13 mouse cellular contexts compared by ENCODE assay signal in the genomic region with DNA sequence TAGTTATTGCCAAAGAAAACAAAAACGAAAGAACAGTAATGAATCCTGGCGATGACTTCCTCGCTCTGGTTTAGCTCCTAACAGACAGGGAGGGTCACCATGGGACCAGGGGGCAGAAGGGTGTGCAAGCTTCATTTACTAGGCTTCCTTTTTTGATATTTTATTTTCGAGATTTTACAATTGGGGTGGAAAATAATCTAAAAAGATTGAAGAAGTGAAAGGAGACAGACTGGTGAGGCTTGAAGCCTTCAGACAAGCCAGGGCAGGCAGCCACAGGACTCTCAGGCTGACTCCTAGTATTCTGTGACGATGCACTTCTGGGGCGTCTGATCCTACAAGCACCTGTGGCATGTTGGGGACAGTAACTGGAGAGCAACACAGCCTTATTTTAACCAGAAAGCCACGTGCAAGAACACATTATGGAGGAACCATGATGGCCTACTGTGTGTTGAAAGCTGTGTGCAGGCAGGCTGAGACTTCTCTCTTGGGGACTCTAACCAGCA.
DNase-seq lines count a peak whose midpoint lies in the region; ATAC-seq and TF ChIP-seq lines count a peak whose summit lies in the region.
"Had no signal": no experiment of that assay in that cellular context is flagged by ENCODE, and none has a peak within 500 bp of the region (broad histone marks: within the 10 kb centered on the region; RNA-seq: fewer than 3 reads in every experiment).

No protein-coding gene starts in this region.

- no peaks in the 10 kb centered on the region for H3K27me3 ChIP-seq in heart, embryonic 11.5 days (ENCODE audit: control insufficient read depth, insufficient read depth, low read length)
- H3K27me3 ChIP-seq in kidney, embryonic 15.5 days = no peaks in the 10 kb centered on the region
- no peaks in the 10 kb centered on the region for H3K27me3 ChIP-seq in CH12.LX (replicated peaks)
- H3K27me3 ChIP-seq in limb, embryonic 12.5 days = no peaks in the 10 kb centered on the region
- H3K27me3 ChIP-seq: lung, embryonic 15.5 days had no signal

- no peak for TF ChIP-seq CTCF in CH12.LX (conservative IDR thresholded peaks at IDR 0.05 in 1 of 2, IDR thresholded peaks at IDR 0.05 in 1 of 2; ENCODE audit: low read depth in 2 of 2, low read length in 2 of 2)

- TF ChIP-seq EP300 in CH12.LX (IDR thresholded peaks at IDR 0.05; ENCODE audit: low read length) = peak; percentile 60

- 72% methylated on average over 7 of the region's 7 CpGs for WGBS in heart, embryonic 11.5 days (ENCODE audit: insufficient replicate concordance)
- 47% methylated on average over 7 of the region's 7 CpGs for WGBS in kidney, embryonic 15.5 days
- WGBS in limb, embryonic 12.5 days = 64% methylated on average over 7 of the region's 7 CpGs

- no peak for TF ChIP-seq POLR2A in CH12.LX (IDR thresholded peaks at IDR 0.05; ENCODE audit: low read depth, low read length)

- in situ Hi-C loops in CH12.LX (cut with MboI; ENCODE audit: low pct_ligation_motif_present, low pct_unique_long_range_greater_than_20kb, low sequenced_read_pairs) = no loop called here

- no peak overlapping the region for H3K9ac ChIP-seq in heart, embryonic 11.5 days (ENCODE audit: low read depth, low read length)
- H3K9ac ChIP-seq in kidney, embryonic 15.5 days = no peak overlapping the region
- no peak overlapping the region for H3K9ac ChIP-seq in CH12.LX (ENCODE audit: insufficient read depth, low read depth)
- no peak overlapping the region for H3K9ac ChIP-seq in limb, embryonic 12.5 days (replicated peaks)
- H3K9ac ChIP-seq: lung, embryonic 15.5 days had no signal

- no peaks in the 10 kb centered on the region for H3K9me3 ChIP-seq in heart, embryonic 11.5 days (replicated peaks; ENCODE audit: control insufficient read depth, low read length)
- H3K9me3 ChIP-seq in kidney, embryonic 15.5 days (replicated peaks) = no peaks in the 10 kb centered on the region
- peaks cover 7% of the 10 kb centered on the region for H3K9me3 ChIP-seq in CH12.LX (replicated peaks; ENCODE audit: low read length)
- no peaks in the 10 kb centered on the region for H3K9me3 ChIP-seq in limb, embryonic 12.5 days
- H3K9me3 ChIP-seq: lung, embryonic 15.5 days had no signal

- TF ChIP-seq RAD21 in CH12.LX (IDR thresholded peaks at IDR 0.05; ENCODE audit: low read depth, low read length) = no peak

- no peak overlapping the region for H3K4me2 ChIP-seq in heart, embryonic 11.5 days
- H3K4me2 ChIP-seq in kidney, embryonic 15.5 days = no peak overlapping the region
- H3K4me2 ChIP-seq in CH12.LX (ENCODE audit: insufficient read depth, low read depth, poor library complexity, severe bottlenecking) = peak overlapping the region; percentile 32
- no peak overlapping the region for H3K4me2 ChIP-seq in limb, embryonic 12.5 days
- H3K4me2 ChIP-seq: lung, embryonic 15.5 days had no signal

- H3K79me2 ChIP-seq in CH12.LX (replicated peaks; ENCODE audit: control insufficient read depth, extremely low read depth, insufficient read depth, poor library complexity, severe bottlenecking) = no peaks in the 10 kb centered on the region

- ATAC-seq in heart, embryonic 11.5 days (replicated peaks; ENCODE audit: insufficient number of reproducible peaks, low FRiP score, low TSS enrichment) = no peak
- no peak for ATAC-seq in kidney, embryonic 15.5 days (replicated peaks; ENCODE audit: low FRiP score)
- no peak for ATAC-seq in limb, embryonic 12.5 days (ENCODE audit: insufficient number of reproducible peaks, insufficient read depth, low FRiP score, low TSS enrichment, low read depth)
- no peak for ATAC-seq in activated CD4-positive, CD25-positive, alpha-beta regulatory T cell, adult 4 months

- no peak for DNase-seq in heart, postnatal 4 days
- no peak for DNase-seq in kidney, postnatal 14 days
- DNase-seq in CH12.LX (ENCODE audit: extremely low read depth) = peak; percentile 82
- DNase-seq in Muller cell, postnatal 12 days (ENCODE audit: inconsistent ontology term) = no peak
- DNase-seq: kidney, adult 9 months; spleen, adult 18-20 months; thymus, adult 2 months had no signal

- dilution Hi-C loops in CH12.LX (cut with MboI; ENCODE audit: extremely low pct_ligation_motif_present, extremely low pct_unique_long_range_greater_than_20kb, low sequenced_read_pairs) = no loop called here

- peaks cover 24% of the 10 kb centered on the region for H3K36me3 ChIP-seq in heart, embryonic 11.5 days (ENCODE audit: control insufficient read depth, insufficient read depth, low read length)
- peaks cover 65% of the 10 kb centered on the region for H3K36me3 ChIP-seq in kidney, embryonic 15.5 days
- peaks cover 0 to 37% of the 10 kb centered on the region in 2 experiments for H3K36me3 ChIP-seq in CH12.LX (replicated peaks in 1 of 2; ENCODE audit: control insufficient read depth in 1 of 2, insufficient read depth in 1 of 2, low read length in 1 of 2)
- peaks cover 76% of the 10 kb centered on the region for H3K36me3 ChIP-seq in limb, embryonic 12.5 days

- no peak overlapping the region for H3K4me3 ChIP-seq in heart, embryonic 11.5 days (ENCODE audit: low read depth, low read length)
- H3K4me3 ChIP-seq in kidney, embryonic 15.5 days (replicated peaks) = no peak overlapping the region
- H3K4me3 ChIP-seq in CH12.LX (replicated peaks in 1 of 3; ENCODE audit: low read depth in 2 of 3, low read length in 2 of 3, poor library complexity in 1 of 3) = peak overlapping the region in 1 of 3 experiments; percentile 52
- H3K4me3 ChIP-seq in limb, embryonic 12.5 days (replicated peaks) = no peak overlapping the region
- H3K4me3 ChIP-seq: lung, embryonic 15.5 days; myocyte had no signal

- H3K4me1 ChIP-seq in heart, embryonic 11.5 days (ENCODE audit: control insufficient read depth, insufficient read depth, low read length) = peaks cover 9% of the 10 kb centered on the region
- H3K4me1 ChIP-seq in kidney, embryonic 15.5 days = peaks cover 42% of the 10 kb centered on the region
- H3K4me1 ChIP-seq in CH12.LX (ENCODE audit: control insufficient read depth in 1 of 2, insufficient read depth in 2 of 2) = peaks cover 17 to 97% of the 10 kb centered on the region in 2 experiments
- peaks cover 76% of the 10 kb centered on the region for H3K4me1 ChIP-seq in limb, embryonic 12.5 days (replicated peaks)

- 0 out of 2 replicates have a peak overlapping the region, but pooled peaks have one; percentile 48 for H3K27ac ChIP-seq in heart, embryonic 11.5 days (ENCODE audit: low read depth, low read length)
- H3K27ac ChIP-seq in kidney, embryonic 15.5 days = peak overlapping the region; percentile 81
- H3K27ac ChIP-seq in CH12.LX (ENCODE audit: insufficient read depth, low read depth) = no peak overlapping the region
- peak overlapping the region; percentile 84 for H3K27ac ChIP-seq in limb, embryonic 12.5 days

TF ChIP-seq in CH12.LX, 34 proteins besides CTCF, POLR2A, EP300 and RAD21:
- TF ChIP-seq ZNF384 (IDR thresholded peaks at IDR 0.05; ENCODE audit: low read depth, low read length) (no peak), BHLHE40 (IDR thresholded peaks at IDR 0.05; ENCODE audit: low read depth, low read length) (peak; percentile 56), ZKSCAN1 (IDR thresholded peaks at IDR 0.05; ENCODE audit: borderline replicate concordance, low read depth, low read length) (peak; percentile 94), JUND (conservative IDR thresholded peaks at IDR 0.05; ENCODE audit: low read depth, low read length) (no peak), TBP (conservative IDR thresholded peaks at IDR 0.05; ENCODE audit: low read depth, low read length) (no peak), MXI1 (IDR thresholded peaks at IDR 0.05; ENCODE audit: low read depth, low read length) (no peak), TCF12 (IDR thresholded peaks at IDR 0.05; ENCODE audit: low read depth, low read length) (peak; percentile 36; the same call in 1 of the 2 replicates), USF1 (IDR thresholded peaks at IDR 0.05; ENCODE audit: low read depth, low read length) (no peak), UBTF (IDR thresholded peaks at IDR 0.05; ENCODE audit: low read depth, low read length) (no peak), MEF2A (IDR thresholded peaks at IDR 0.05; ENCODE audit: borderline replicate concordance, low read depth, low read length) (0 out of 2 replicates have a peak, but pooled peaks have one; percentile 23), NRF1 (IDR thresholded peaks at IDR 0.05; ENCODE audit: low read depth, low read length) (no peak), ELF1 (IDR thresholded peaks at IDR 0.05; ENCODE audit: low read depth, low read length) (no peak), CHD1 (IDR thresholded peaks at IDR 0.05; ENCODE audit: low read depth, low read length) (peak; percentile 89), CHD2 (IDR thresholded peaks at IDR 0.05; ENCODE audit: low read length) (no peak), ZMIZ1 (IDR thresholded peaks at IDR 0.05; ENCODE audit: low read depth, low read length) (no peak), ETS1 (conservative IDR thresholded peaks at IDR 0.05; ENCODE audit: low read depth, low read length) (no peak; the same call in 1 of the 2 replicates), IRF4 (IDR thresholded peaks at IDR 0.05; ENCODE audit: low read depth, low read length) (peak; percentile 61), KAT2A (IDR thresholded peaks at IDR 0.05; ENCODE audit: insufficient replicate concordance, low read length) (no peak), SMC3 (IDR thresholded peaks at IDR 0.05; ENCODE audit: low read depth, low read length) (no peak), RCOR1 (conservative IDR thresholded peaks at IDR 0.05; ENCODE audit: low read depth, low read length) (no peak), NELFE (IDR thresholded peaks at IDR 0.05; ENCODE audit: low read depth, low read length) (no peak), GABPA (IDR thresholded peaks at IDR 0.05; ENCODE audit: insufficient replicate concordance, low read depth, low read length) (no peak), MAFK (IDR thresholded peaks at IDR 0.05; ENCODE audit: insufficient replicate concordance, low read length) (no peak), MAX (IDR thresholded peaks at IDR 0.05; ENCODE audit: low read length) (peak; percentile 57; the same call in 1 of the 2 replicates)
